Mouse (Mus musculus) hindbrain, embryonic 16.5 days (tissue): Measurements from ENCODE around the gene Zbp1. TPM values are rescaled to one million over a fixed set of nuclear protein-coding genes. Genes with fewer than 3 reads are reported as not detected.

ENCODE experiments used
- ATAC-seq: fragments of 200-750 bp; cut with Nextera tagmentation; 2 replicates; pipeline ENCODE4 v1.8.0; 2017; ENCODE audit warnings: moderate TSS enrichment, moderate library complexity
- H3K27ac ChIP-seq: fragments of 300-500 bp; sonication (generic); 2 replicates; pipeline ENCODE4 v1.5.1; 2014; ENCODE audit warnings: low read depth, mild to moderate bottlenecking, control low read depth, low read length, moderate library complexity
- H3K27me3 ChIP-seq: fragments of 300-500 bp; sonication (generic); replicated peaks from 2 replicates; pipeline ENCODE4 v1.6.1; 2014; ENCODE audit warnings: low read length; ENCODE audit not compliant: control insufficient read depth, insufficient read depth
- H3K36me3 ChIP-seq: fragments of 300-500 bp; sonication (generic); 2 replicates; pipeline ENCODE4 v1.6.1; 2014; ENCODE audit warnings: mild to moderate bottlenecking, low read length, moderate library complexity, mixed read lengths; ENCODE audit not compliant: control insufficient read depth, insufficient read depth
- H3K4me1 ChIP-seq: fragments of 300-500 bp; sonication (generic); 2 replicates; pipeline ENCODE4 v1.6.1; 2014; ENCODE audit warnings: low read depth, low read length; ENCODE audit not compliant: control insufficient read depth, insufficient read depth
- H3K4me2 ChIP-seq: fragments of 300-500 bp; sonication (generic); 2 replicates; pipeline ENCODE4 v1.6.1; 2014; ENCODE audit warnings: mild to moderate bottlenecking, low read length, control low read depth, moderate library complexity
- H3K4me3 ChIP-seq: fragments of 300-500 bp; sonication (generic); 2 replicates; pipeline ENCODE4 v1.5.1; 2014; ENCODE audit warnings: mild to moderate bottlenecking, low read length, control low read depth, moderate library complexity
- H3K9ac ChIP-seq: fragments of 300-500 bp; sonication (generic); 2 replicates; pipeline ENCODE4 v1.6.1; 2014; ENCODE audit warnings: low read depth, mild to moderate bottlenecking, control low read depth, low read length, moderate library complexity
- H3K9me3 ChIP-seq: fragments of 300-500 bp; sonication (generic); 2 replicates; pipeline ENCODE4 v1.6.1; 2014; ENCODE audit warnings: mild to moderate bottlenecking, low read length, moderate library complexity; ENCODE audit not compliant: control insufficient read depth
- WGBS: fragments of 180-500 bp; shearing (Covaris S2); extraction: QIAGEN DNeasy Blood & Tissue Kit; methylation state at CpG from one replicate; pipeline ENCODE4 v1.1.7; 2014; 5-methylcytosine and 5-hydroxymethylcytosine counted together
- polyA plus RNA-seq: library from polyadenylated mRNA; unstranded; fragments of >200 nt; fragmentation: Nextera tagmentation; extraction: Ambion mirVana; gene quantifications from 2 replicates; pipeline ENCODE4 v1.2.1, GENCODE M21; 2015

Zbp1 gene
- polyA plus RNA-seq, 1 experiment from 2014 or later, result not detected

DNA sequence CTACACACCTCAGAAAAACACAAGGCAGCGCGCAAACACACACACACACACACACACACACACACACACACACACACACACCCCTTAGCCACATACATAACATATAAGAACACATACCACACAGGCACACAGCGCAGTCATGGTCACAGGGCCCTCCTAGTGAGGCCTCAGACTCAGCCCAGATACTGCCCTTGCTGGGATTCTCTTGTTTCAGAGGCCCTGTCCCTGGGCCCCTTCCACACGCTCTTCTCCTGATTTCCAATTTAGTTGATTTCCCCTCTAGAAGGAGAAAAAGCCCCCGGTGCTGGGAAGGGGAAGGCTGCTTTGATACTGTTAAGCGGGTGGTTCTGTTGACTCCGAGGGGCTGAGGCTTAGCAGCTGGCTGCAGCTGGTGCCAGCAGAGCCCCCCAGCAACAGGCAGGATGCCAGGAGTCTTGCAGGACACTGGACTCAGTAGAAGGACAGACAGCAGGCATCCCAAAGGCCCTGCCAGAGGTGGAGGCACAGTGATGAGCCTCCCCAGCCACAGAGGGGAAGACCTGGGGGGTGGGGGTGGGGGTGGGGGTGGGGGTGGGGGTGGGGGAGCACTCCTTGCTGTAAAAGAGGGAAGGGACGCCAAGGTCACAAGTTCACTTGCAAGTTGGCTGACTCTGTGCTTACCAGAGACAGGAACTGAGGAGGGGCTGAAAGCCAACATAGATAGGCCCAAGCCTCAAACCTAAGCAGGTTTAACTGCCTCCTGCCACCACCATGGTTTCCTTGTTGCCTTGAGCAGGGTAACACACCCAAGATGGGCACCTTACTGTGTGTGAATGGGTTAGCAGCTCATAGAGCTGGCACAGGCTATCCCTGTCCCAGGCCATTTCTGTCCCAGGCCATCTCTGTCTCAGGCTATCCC lies 17.0 kb upstream of the Zbp1 start:
- ATAC-seq, result peak; percentile 37
- H3K27ac ChIP-seq, result no peak overlapping the region; the same call in 1 of the 2 replicates

DNA sequence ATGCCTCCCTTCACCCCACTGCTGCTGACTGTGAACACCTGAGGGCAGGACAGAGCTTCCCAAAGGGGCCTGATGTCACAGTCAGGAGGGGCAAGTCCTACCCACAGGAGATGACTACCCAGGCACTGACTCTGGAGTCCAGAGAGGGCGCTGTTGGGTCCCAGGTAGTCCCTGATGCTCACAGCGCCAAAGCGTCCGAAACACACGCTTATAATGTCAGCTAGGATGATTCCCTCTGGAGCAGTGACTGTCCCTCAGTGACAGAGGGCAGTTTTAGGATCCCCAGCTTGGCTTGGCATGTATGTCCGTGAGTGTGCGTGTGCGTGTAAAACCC lies 14.0 kb upstream of the Zbp1 start:
- Histone ChIP-seq H3K4me1 (peaks cover 17% of the 10 kb centered on the region), H3K9me3 (no peaks in the 10 kb centered on the region), H3K27ac (no peak overlapping the region), H3K4me2 (no peak overlapping the region), H3K4me3 (no peak overlapping the region), H3K27me3 (no peaks in the 10 kb centered on the region), H3K36me3 (peaks cover 8% of the 10 kb centered on the region), H3K9ac (no peak overlapping the region)
- no peak for ATAC-seq
- 79% methylated on average over 8 of the region's 8 CpGs for WGBS

More for the DNA sequence above, 17.0 kb upstream of the Zbp1 start:
- H3K9me3 ChIP-seq, result no peaks in the 10 kb centered on the region
- WGBS, result 49% methylated on average over 8 of the region's 8 CpGs
- no peaks in the 10 kb centered on the region for H3K36me3 ChIP-seq
- H3K9ac ChIP-seq, result no peak overlapping the region
- H3K4me1 ChIP-seq, result peaks cover 30% of the 10 kb centered on the region
- no peak overlapping the region for H3K4me2 ChIP-seq
- H3K27me3 ChIP-seq, result no peaks in the 10 kb centered on the region
- H3K4me3 ChIP-seq, result no peak overlapping the region

DNA sequence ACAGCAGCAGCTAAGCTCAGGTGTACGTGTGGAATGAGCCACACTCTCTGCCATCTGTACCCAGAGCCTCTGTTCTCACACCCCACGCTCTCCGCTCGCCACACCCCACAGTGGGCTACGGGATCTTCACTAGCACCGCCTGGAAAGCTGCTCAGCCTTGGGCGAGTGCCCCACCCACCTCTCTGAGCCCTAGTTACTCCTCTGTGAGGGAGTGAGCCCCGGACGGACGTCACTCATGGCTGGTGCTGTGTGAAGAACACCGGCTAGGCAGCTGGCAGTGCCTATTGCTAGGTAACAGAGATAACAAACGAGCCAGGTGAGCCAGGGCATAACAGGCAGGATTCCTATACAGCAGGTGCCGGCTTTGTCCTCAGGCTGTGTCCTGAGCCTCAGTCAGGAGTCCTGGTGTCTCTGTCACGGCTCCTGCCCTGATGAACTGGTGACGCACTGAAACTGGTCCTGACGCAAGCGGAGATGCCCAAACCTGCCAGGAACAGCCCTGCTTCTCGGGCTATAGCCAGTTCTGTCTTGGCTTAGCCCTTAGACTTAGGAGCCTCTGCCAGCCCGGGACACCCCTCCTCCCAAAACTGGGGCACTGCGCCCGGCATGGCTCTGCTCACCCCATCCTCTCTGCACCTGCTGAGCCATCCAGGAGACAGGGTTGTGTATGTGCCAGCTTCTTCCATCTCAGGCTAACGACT lies 13.5 kb upstream of the Zbp1 start:
- H3K27me3 ChIP-seq, result no peaks in the 10 kb centered on the region
- no peak overlapping the region for H3K27ac ChIP-seq
- peaks cover 17% of the 10 kb centered on the region for H3K4me1 ChIP-seq
- no peaks in the 10 kb centered on the region for H3K9me3 ChIP-seq
- ATAC-seq, result no peak
- 72% methylated on average over 22 of the region's 22 CpGs for WGBS
- no peak overlapping the region for H3K4me2 ChIP-seq
- H3K36me3 ChIP-seq, result peaks cover 8% of the 10 kb centered on the region
- H3K9ac ChIP-seq, result no peak overlapping the region
- H3K4me3 ChIP-seq, result no peak overlapping the region

DNA sequence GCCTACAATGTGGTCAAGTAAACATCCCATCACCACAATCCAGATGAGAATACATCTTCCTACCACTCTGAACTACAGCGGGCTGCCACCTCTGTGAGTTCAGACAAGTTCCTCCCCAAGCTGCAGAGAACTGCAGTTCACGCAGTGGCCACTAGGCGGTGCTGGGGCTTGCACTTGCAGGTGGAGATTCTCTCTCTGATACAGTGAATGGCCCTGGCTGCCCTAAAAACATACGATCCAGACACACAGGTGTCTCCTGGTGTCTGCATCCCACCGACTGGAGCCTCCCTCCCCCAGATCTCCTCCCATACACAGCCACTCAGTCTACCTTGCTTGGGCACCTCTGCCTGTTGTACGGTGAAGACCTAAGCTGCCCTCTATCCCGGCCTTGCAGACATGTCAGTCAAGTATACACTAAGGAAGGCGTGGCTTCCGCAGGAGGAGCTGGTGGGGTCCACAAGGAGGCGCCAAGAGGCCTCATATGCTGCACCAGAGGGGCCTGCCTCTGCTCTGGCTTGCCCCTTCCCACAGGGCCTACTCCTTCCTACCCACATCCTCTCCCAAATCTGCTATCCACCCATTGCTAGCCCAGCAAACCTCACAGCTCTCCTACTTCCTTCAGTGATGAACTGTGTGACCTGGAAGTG lies 11.0 kb upstream of the Zbp1 start:
- no peak overlapping the region for H3K27ac ChIP-seq
- no peaks in the 10 kb centered on the region for H3K27me3 ChIP-seq
- 5% methylated on average over 10 of the region's 10 CpGs for WGBS
- no peak overlapping the region for H3K4me3 ChIP-seq
- peaks cover 2% of the 10 kb centered on the region for H3K4me1 ChIP-seq
- ATAC-seq, result peak; percentile 81
- H3K4me2 ChIP-seq, result peak overlapping the region; percentile 33
- peaks cover 8% of the 10 kb centered on the region for H3K36me3 ChIP-seq
- H3K9ac ChIP-seq, result no peak overlapping the region
- H3K9me3 ChIP-seq, result no peaks in the 10 kb centered on the region

DNA sequence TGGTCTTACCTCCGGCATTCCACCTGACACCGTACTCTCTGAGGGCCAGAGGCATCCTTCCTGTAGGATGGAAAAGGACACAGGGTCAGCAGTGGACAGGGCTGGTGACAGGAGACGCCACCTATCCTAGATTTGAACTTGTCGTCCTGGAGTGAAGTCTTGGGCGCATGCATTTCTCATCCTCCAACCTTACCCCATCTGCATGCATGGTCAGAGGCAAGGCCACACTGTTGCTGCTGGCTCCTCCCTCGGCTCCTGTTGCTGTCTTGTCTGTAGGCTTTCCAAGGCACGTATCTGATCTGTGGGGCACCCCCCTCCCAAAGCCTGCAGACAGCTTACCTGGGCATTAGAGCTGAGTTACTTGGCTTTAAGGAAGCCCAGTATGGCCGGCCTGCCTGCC lies 9.8 kb upstream of the Zbp1 start:
- no peak overlapping the region for H3K27ac ChIP-seq
- peaks cover 8% of the 10 kb centered on the region for H3K36me3 ChIP-seq
- WGBS, result 93% methylated on average over 8 of the region's 8 CpGs
- no peak overlapping the region for H3K4me2 ChIP-seq
- peaks cover 2% of the 10 kb centered on the region for H3K4me1 ChIP-seq
- no peak overlapping the region for H3K9ac ChIP-seq
- H3K27me3 ChIP-seq, result no peaks in the 10 kb centered on the region
- ATAC-seq, result no peak
- no peaks in the 10 kb centered on the region for H3K9me3 ChIP-seq
- H3K4me3 ChIP-seq, result no peak overlapping the region

DNA sequence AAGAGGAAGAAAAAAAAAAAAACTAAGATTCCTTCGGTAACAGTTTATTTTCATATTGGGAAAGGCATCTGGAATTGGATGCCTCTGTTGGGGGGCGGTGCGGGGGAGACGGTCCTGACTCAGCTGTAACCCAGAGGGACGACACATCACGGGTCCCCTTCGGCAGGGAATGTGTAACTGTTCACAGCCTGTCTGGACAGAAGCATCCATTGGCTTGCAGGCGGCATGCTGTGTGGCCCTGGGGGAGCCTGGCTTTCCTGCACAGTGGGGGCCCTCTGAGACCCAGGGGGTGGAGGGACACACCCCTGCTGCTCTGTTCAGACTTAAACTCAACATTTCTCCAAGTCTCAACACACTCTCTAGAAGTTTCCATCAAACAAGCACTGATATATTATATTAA lies 8.1 kb upstream of the Zbp1 start:
- Histone ChIP-seq H3K9ac (no peak overlapping the region), H3K4me1 (peaks cover 2% of the 10 kb centered on the region), H3K4me3 (no peak overlapping the region), H3K27ac (no peak overlapping the region), H3K36me3 (peaks cover 8% of the 10 kb centered on the region), H3K9me3 (no peaks in the 10 kb centered on the region), H3K4me2 (no peak overlapping the region), H3K27me3 (no peaks in the 10 kb centered on the region)
- no peak for ATAC-seq
- 86% methylated on average over 8 of the region's 8 CpGs for WGBS

DNA sequence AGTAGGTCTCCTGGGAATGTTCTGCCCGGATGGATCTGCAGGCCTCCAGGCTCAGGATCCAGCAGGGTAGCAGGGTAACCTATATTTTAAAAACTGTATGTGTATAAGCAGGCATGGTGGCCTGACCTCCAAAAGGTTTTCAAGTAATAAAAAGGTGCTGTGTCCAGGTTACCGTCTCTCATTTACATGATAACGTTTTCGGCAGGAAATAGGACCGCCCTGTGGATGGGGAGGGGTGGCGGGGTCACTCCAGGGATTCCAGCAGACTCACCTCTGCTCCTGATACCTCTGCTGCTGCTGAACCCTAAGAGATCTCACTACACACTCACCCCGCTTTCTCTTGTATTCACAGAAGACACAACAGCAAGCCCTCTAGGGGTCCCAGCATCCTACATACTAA lies 7.2 kb upstream of the Zbp1 start:
- Histone ChIP-seq H3K36me3 (peaks cover 8% of the 10 kb centered on the region), H3K4me3 (no peak overlapping the region), H3K27me3 (no peaks in the 10 kb centered on the region), H3K9me3 (no peaks in the 10 kb centered on the region), H3K4me1 (peaks cover 2% of the 10 kb centered on the region), H3K27ac (no peak overlapping the region), H3K9ac (no peak overlapping the region), H3K4me2 (no peak overlapping the region)
- ATAC-seq, result no peak
- WGBS, result 88% methylated on average over 7 of the region's 7 CpGs

DNA sequence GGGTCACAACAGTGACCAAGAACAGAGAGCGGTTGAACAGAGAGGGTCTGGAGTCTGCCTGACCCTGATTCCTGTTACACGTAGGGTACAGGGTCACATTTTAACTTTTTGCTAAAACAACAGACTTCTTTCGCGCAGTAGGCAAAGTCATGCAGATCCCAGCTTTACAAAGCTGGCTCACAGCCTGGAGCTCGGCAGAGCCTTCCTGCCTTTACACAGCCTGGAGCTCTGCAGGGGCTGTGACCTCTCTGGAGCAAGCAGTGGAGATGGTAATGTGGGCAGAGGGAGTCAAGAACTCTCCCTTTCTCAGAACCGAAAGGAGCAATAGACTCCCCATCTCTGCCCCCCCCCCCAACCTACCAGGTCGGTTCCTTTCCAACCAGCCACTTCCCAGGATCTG lies 6.1 kb upstream of the Zbp1 start:
- Histone ChIP-seq H3K27me3 (no peaks in the 10 kb centered on the region), H3K4me2 (no peak overlapping the region), H3K27ac (no peak overlapping the region), H3K4me3 (no peak overlapping the region), H3K9me3 (no peaks in the 10 kb centered on the region), H3K36me3 (peaks cover 8% of the 10 kb centered on the region), H3K4me1 (peaks cover 2% of the 10 kb centered on the region), H3K9ac (no peak overlapping the region)
- no peak for ATAC-seq
- WGBS, result 47% methylated on average over 7 of the region's 7 CpGs

DNA sequence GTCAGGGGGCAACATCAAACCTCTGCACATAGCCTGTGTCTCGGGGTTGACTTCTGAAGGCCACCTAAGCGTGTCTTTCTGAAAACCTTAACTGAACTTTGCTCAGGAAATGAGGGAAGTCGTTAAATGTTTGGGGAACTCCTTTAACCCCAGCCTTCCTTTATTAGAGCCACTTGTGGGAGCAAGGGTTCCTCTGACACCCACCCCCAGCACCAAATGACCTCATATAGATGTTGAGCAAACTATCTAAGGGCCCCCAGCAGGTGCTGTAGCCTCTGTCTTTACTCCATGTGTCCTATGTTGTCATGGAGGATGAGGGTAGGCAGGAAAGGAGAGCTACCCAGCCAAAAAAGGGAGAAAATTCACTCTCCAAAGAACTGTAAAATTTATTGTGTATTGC lies 5.4 kb upstream of the Zbp1 start:
- H3K4me1 ChIP-seq, result no peaks in the 10 kb centered on the region; the same call in 1 of the 2 replicates
- no peak for ATAC-seq
- WGBS, result 80% methylated on average over 3 of the region's 3 CpGs
- H3K4me3 ChIP-seq, result no peak overlapping the region
- H3K36me3 ChIP-seq, result peaks cover 8% of the 10 kb centered on the region
- no peaks in the 10 kb centered on the region for H3K27me3 ChIP-seq
- H3K9me3 ChIP-seq, result no peaks in the 10 kb centered on the region
- H3K9ac ChIP-seq, result no peak overlapping the region
- H3K4me2 ChIP-seq, result no peak overlapping the region
- H3K27ac ChIP-seq, result no peak overlapping the region
